Mouse (Mus musculus) heart, embryonic 14.5 days (tissue): Measurements from ENCODE around the gene Olfr1105. TPM values are rescaled to one million over a fixed set of nuclear protein-coding genes. Genes with fewer than 3 reads are reported as not detected.

Experiments used
- ATAC-seq: fragments of 200-750 bp; cut with Nextera tagmentation; 2 replicates; pipeline ENCODE4 v1.8.0; 2017; ENCODE audit warnings: low read depth, moderate TSS enrichment; ENCODE audit not compliant: insufficient number of reproducible peaks, insufficient read depth, low FRiP score
- H3K27ac ChIP-seq, 2 experiments: fragments of 200-500 bp in 1 of 2; fragments of 300-500 bp in 1 of 2; sonication (generic) in 1 of 2; replicated peaks in 1 of 2; 2 replicates each; pipeline ENCODE4 v1.5.1; 2012 to 2014; ENCODE audit warnings: low read depth in 2 of 2, low read length in 2 of 2, control low read depth in 1 of 2, mild to moderate bottlenecking in 1 of 2, mixed read lengths in 1 of 2; ENCODE audit not compliant: control insufficient read depth in 1 of 2, insufficient read depth in 1 of 2
- H3K27me3 ChIP-seq: fragments of 300-500 bp; sonication (generic); 2 replicates; pipeline ENCODE4 v1.6.1; 2014; ENCODE audit warnings: mild to moderate bottlenecking, low read length, control low read depth; ENCODE audit not compliant: control insufficient read depth, insufficient read depth
- H3K36me3 ChIP-seq: fragments of 300-500 bp; sonication (generic); 2 replicates; pipeline ENCODE4 v1.6.1; 2014; ENCODE audit warnings: mild to moderate bottlenecking, control low read depth, low read length, mixed read lengths; ENCODE audit not compliant: control insufficient read depth, insufficient read depth
- H3K4me1 ChIP-seq, 2 experiments: fragments of 200-500 bp in 1 of 2; fragments of 300-500 bp in 1 of 2; sonication (generic) in 1 of 2; 2 replicates each; pipeline ENCODE4 v1.6.1; 2012 to 2014; ENCODE audit warnings: low read length in 2 of 2, control low read depth in 1 of 2, mixed read lengths in 1 of 2; ENCODE audit not compliant: control insufficient read depth in 2 of 2, insufficient read depth in 2 of 2
- H3K4me2 ChIP-seq: fragments of 300-500 bp; sonication (generic); 2 replicates; pipeline ENCODE4 v1.6.1; 2014; ENCODE audit warnings: mild to moderate bottlenecking, low read length
- H3K4me3 ChIP-seq, 2 experiments: fragments of 200-500 bp in 1 of 2; fragments of 300-500 bp in 1 of 2; sonication (generic) in 1 of 2; 2 replicates each; pipeline ENCODE4 v1.5.1; 2012 to 2014; ENCODE audit warnings: low read length in 2 of 2, mild to moderate bottlenecking in 2 of 2, control low read depth in 1 of 2, low read depth in 1 of 2, moderate library complexity in 1 of 2; ENCODE audit not compliant: control insufficient read depth in 1 of 2, insufficient read depth in 1 of 2
- H3K9ac ChIP-seq: fragments of 300-500 bp; sonication (generic); 2 replicates; pipeline ENCODE4 v1.6.1; 2014; ENCODE audit warnings: mild to moderate bottlenecking, low read length
- H3K9me3 ChIP-seq: fragments of 300-500 bp; sonication (generic); 2 replicates; pipeline ENCODE4 v1.6.1; 2016; ENCODE audit warnings: low read length, control low read depth; ENCODE audit not compliant: control insufficient read depth
- WGBS: fragments of 180-500 bp; shearing (Covaris S2); extraction: QIAGEN DNeasy Blood & Tissue Kit; methylation state at CpG from one replicate; pipeline ENCODE4 v1.1.7; 2014; 5-methylcytosine and 5-hydroxymethylcytosine counted together
- polyA plus RNA-seq: library from polyadenylated mRNA; unstranded; fragments of >200 nt; fragmentation: Nextera tagmentation; extraction: Ambion mirVana; gene quantifications from 2 replicates; pipeline ENCODE4 v1.2.1, GENCODE M21; 2014

Gene Olfr1105
- not detected in 2 replicates for polyA plus RNA-seq

- no peak within 1 kb of the TSS for H3K4me2 ChIP-seq
- ATAC-seq: no peak
- H3K9me3 ChIP-seq: no peaks in the 10 kb centered on the region
- no peaks in the 10 kb centered on the region for H3K27me3 ChIP-seq
- no peak within 1 kb of the TSS for H3K9ac ChIP-seq
- no peak within 1 kb of the TSS for H3K4me3 ChIP-seq
- no peaks in the 10 kb centered on the region for H3K36me3 ChIP-seq
- no peak within 1 kb of the TSS for H3K27ac ChIP-seq
- H3K4me1 ChIP-seq: no peaks in the 10 kb centered on the region
Measured at GRCm38 (mm10) chr2:87036431-87036830, at the start of gene Olfr1105. Gene Olfr1105, minus strand, starts transcription at chr2:87036531.

GRCm38 (mm10) chr2:87075717-87076116 lies 39.4 kb upstream of the Olfr1105 start, which contains the start of gene Olfr1107:
Gene Olfr1107, minus strand, starts transcription at chr2:87075817.
- Histone ChIP-seq H3K36me3 (no peaks in the 10 kb centered on the region), H3K27me3 (no peaks in the 10 kb centered on the region), H3K9ac (no peak within 1 kb of the TSS), H3K4me1 (no peaks in the 10 kb centered on the region), H3K27ac (no peak within 1 kb of the TSS), H3K9me3 (no peaks in the 10 kb centered on the region), H3K4me2 (no peak within 1 kb of the TSS), H3K4me3 (no peak within 1 kb of the TSS)
- WGBS: 74% methylated on average over 1 of the region's 1 CpGs
- no peak for ATAC-seq

GRCm38 (mm10) chr2:87052173-87052572 lies 15.8 kb upstream of the Olfr1105 start, which contains the start of gene Olfr1106:
Gene Olfr1106, minus strand, starts transcription at chr2:87052273.
- Histone ChIP-seq H3K9me3 (no peaks in the 10 kb centered on the region), H3K27me3 (no peaks in the 10 kb centered on the region), H3K36me3 (no peaks in the 10 kb centered on the region), H3K4me1 (no peaks in the 10 kb centered on the region), H3K4me2 (no peak within 1 kb of the TSS), H3K27ac (no peak within 1 kb of the TSS), H3K4me3 (no peak within 1 kb of the TSS), H3K9ac (no peak within 1 kb of the TSS)
- ATAC-seq: no peak
- WGBS: 56% methylated on average over 1 of the region's 1 CpGs

GRCm38 (mm10) chr2:87026980-87027379 lies 9.4 kb downstream of the Olfr1105 start, which contains the start of gene Olfr1104:
Gene Olfr1104, minus strand, starts transcription at chr2:87027080.
- no peak within 1 kb of the TSS for H3K9ac ChIP-seq
- H3K27ac ChIP-seq: no peak within 1 kb of the TSS
- no peak for ATAC-seq
- 75% methylated on average over 1 of the region's 1 CpGs for WGBS
- no peaks in the 10 kb centered on the region for H3K27me3 ChIP-seq
- H3K4me1 ChIP-seq: no peaks in the 10 kb centered on the region
- H3K4me2 ChIP-seq: no peak within 1 kb of the TSS
- no peak within 1 kb of the TSS for H3K4me3 ChIP-seq
- H3K36me3 ChIP-seq: no peaks in the 10 kb centered on the region
- no peaks in the 10 kb centered on the region for H3K9me3 ChIP-seq

- no peak within 1 kb of the TSS for H3K27ac ChIP-seq
- no peaks in the 10 kb centered on the region for H3K9me3 ChIP-seq
- no peak within 1 kb of the TSS for H3K9ac ChIP-seq
- H3K4me1 ChIP-seq: no peaks in the 10 kb centered on the region
- H3K4me2 ChIP-seq: no peak within 1 kb of the TSS
- no peaks in the 10 kb centered on the region for H3K27me3 ChIP-seq
- no peaks in the 10 kb centered on the region for H3K36me3 ChIP-seq
- ATAC-seq: no peak
- H3K4me3 ChIP-seq: no peak within 1 kb of the TSS
Measured at GRCm38 (mm10) chr2:86998098-86998497, 38.2 kb downstream of the Olfr1105 start, which contains the start of gene Olfr1102. Gene Olfr1102, plus strand, starts transcription at chr2:86998398.

GRCm38 (mm10) chr2:86991121-86991520 lies 45.2 kb downstream of the Olfr1105 start, which contains the start of gene Olfr1101:
Gene Olfr1101, minus strand, starts transcription at chr2:86991221.
- Histone ChIP-seq H3K36me3 (no peaks in the 10 kb centered on the region), H3K4me1 (no peaks in the 10 kb centered on the region), H3K4me2 (no peak within 1 kb of the TSS), H3K9ac (no peak within 1 kb of the TSS), H3K4me3 (no peak within 1 kb of the TSS), H3K27me3 (no peaks in the 10 kb centered on the region), H3K9me3 (no peaks in the 10 kb centered on the region), H3K27ac (no peak within 1 kb of the TSS)
- WGBS: 68% methylated on average over 3 of the region's 3 CpGs
- no peak for ATAC-seq

Other genes with a start within 250 kb of the Olfr1105 start
- not detected in 2 replicates for gene Olfr141, start 226.5 kb downstream of the Olfr1105 start, polyA plus RNA-seq
- not detected in 2 replicates for gene Olfr1094, start 211.9 kb downstream of the Olfr1105 start, polyA plus RNA-seq
- gene Olfr1095, start 184.8 kb downstream of the Olfr1105 start, polyA plus RNA-seq: not detected in 2 replicates
- gene Gm13723, start 161.7 kb downstream of the Olfr1105 start, polyA plus RNA-seq: not detected in 2 replicates
- gene Olfr1097, start 144.3 kb downstream of the Olfr1105 start, polyA plus RNA-seq: not detected in 2 replicates
- not detected in 2 replicates for gene Olfr1098, start 112.0 kb downstream of the Olfr1105 start, polyA plus RNA-seq
- not detected in 2 replicates for gene Olfr1099, start 75.8 kb downstream of the Olfr1105 start, polyA plus RNA-seq
- gene Olfr1100, start 56.6 kb downstream of the Olfr1105 start, polyA plus RNA-seq: not detected in 2 replicates
- not detected in 2 replicates for gene Olfr1101, start 45.3 kb downstream of the Olfr1105 start, polyA plus RNA-seq
- gene Olfr1102, start 38.1 kb downstream of the Olfr1105 start, polyA plus RNA-seq: not detected in 2 replicates
- gene Olfr1104, start 9.5 kb downstream of the Olfr1105 start, polyA plus RNA-seq: not detected in 2 replicates
- not detected in 2 replicates for gene Olfr1106, start 15.7 kb upstream of the Olfr1105 start, polyA plus RNA-seq
- gene Olfr1107, start 39.3 kb upstream of the Olfr1105 start, polyA plus RNA-seq: not detected in 2 replicates
- gene Olfr1109, start 59.5 kb upstream of the Olfr1105 start, polyA plus RNA-seq: not detected in 2 replicates
- gene Olfr259, start 78.0 kb upstream of the Olfr1105 start, polyA plus RNA-seq: not detected in 2 replicates
- not detected in 2 replicates for gene Olfr1110, start 103.8 kb upstream of the Olfr1105 start, polyA plus RNA-seq
- gene Olfr1111, start 116.1 kb upstream of the Olfr1105 start, polyA plus RNA-seq: not detected in 2 replicates
- not detected in 2 replicates for gene Olfr1112, start 151.3 kb upstream of the Olfr1105 start, polyA plus RNA-seq
- not detected in 2 replicates for gene Olfr1113, start 172.4 kb upstream of the Olfr1105 start, polyA plus RNA-seq
- not detected in 2 replicates for gene Olfr1115, start 211.5 kb upstream of the Olfr1105 start, polyA plus RNA-seq
- gene Olfr1116, start 231.0 kb upstream of the Olfr1105 start, polyA plus RNA-seq: not detected in 2 replicates